Mouse (Mus musculus) CD8-positive naive resting alpha-beta T cell, adult 2 months (primary cell): ENCODE measurements around the gene Arhgap6.

Experiments
- DNase-seq, 2 experiments: peaks; one replicate each; pipeline ENCODE4 v3.0.0; 2022; ENCODE audit warnings: low read depth in 2 of 2, low spot score in 2 of 2

Gene Arhgap6

GRCm38 (mm10) chrX:168794974-168795858, at the start of gene Arhgap6:
TSS of gene Arhgap6 (plus strand) at chrX:168795099.
- DNase-seq, result no peak

DNA sequence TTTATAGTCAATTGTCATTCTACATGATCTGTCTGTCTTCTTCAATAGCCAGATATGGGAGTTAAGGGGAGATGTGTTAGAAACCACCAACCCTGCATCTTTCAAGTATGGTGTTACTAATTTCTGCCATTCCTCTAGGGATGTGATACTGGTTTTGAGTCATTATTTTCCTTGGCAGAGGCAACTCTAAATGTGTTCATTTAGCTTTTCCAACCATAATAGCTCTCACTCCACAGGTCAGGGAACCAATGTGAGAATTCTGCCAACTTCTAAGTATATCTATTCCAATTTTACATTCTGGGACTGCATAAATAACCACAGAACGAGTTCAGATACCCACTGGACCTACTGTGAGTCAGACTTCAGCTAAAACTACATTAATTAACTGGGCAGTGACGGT, 47.9 kb upstream of the Arhgap6 start:
- DNase-seq, result no peak

DNA sequence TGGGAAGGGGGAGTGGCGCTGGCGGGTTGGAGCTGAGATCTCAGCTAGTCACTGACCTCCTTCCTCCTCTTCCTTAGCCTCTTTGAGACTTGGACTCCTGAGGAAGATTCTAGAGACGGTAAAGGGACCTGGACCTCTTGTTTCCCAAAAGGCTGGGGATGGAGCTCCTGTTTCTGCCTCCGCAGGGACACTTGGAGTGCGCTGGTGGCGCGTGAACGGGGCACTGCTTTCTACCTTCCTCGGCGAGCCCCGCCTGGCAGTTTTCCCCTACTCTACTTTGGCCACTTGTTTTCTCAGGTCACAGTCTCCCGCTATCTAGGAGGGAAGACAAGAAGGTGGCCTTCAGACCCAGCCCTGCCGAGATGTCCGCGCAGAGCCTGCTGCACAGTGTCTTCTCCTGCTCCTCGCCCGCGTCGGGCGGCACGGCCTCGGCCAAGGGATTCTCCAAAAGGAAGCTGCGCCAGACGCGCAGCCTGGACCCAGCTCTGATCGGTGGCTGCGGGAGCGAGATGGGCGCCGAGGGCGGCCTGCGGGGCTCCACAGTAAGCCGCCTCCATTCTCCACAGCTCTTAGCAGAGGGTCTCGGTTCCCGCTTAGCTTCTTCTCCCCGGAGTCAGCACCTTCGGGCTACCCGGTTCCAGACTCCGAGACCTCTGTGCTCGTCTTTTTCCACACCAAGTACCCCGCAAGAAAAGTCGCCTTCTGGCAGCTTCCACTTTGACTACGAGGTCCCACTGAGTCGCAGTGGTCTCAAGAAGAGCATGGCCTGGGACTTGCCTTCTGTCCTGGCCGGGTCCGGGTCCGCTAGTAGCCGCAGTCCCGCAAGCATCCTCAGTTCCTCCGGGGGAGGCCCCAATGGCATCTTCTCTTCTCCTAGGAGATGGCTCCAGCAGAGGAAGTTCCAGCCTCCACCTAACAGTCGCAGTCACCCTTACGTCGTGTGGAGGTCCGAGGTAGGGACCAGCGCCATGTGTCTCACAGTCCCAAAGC, 1.3 kb downstream of the Arhgap6 start:
- DNase-seq, result no peak

GRCm38 (mm10) chrX:168804677-168805076, 9.8 kb downstream of the Arhgap6 start:
- DNase-seq, result no peak

DNA sequence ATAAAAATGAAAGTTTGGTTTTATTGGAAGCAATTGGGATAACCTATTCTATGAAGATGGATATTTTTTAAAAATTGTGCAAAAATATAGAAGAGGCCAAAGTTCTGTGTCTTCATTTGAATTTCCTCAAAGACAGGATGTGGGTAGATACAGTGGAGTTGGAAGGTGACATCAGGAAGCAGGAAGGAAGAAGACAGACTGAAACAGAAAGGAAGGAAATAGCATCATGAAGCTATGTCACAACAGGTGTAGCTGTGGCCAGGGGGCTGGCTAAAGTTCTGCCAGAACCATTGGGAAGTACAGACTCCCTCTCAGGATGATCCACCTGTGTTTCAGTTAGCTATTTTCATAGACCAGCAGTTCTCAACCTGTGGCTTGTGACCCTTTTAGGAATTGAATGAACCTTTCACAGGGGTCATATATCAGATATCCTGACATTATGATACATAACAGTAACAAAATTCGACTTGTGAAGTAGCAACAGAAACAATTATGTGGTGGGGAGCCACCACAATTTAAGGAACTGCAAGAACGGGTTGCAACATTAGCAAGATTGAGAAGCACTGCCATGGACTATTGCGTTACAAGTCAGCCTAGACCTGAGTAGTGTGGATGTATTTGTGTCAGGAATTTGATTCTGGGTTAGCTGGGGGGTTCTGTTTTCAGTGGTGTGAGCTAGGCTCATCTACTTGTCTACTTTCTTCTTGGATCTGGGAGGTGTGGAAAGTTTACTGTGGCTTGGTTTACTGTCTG, 15.8 kb downstream of the Arhgap6 start:
- DNase-seq, result no peak

DNA sequence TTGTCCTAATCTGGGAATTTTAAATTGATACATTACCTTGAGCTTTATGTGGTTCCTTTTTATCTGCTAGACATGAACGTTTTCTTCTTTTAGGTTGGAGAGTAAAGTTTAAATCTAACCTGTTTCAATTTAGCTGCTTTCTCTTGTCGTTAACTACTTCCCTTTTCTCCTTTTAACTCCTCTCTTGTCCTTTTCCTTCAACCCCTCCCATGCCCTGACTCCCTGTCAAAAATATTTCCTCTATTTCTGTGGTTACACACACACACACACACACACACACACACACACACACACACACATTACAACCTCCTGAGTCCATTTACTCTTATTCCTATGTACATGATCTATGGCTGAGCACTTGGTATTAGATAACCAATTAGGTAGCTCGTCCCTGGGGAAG, 24.0 kb downstream of the Arhgap6 start:
- DNase-seq, result no peak

DNA sequence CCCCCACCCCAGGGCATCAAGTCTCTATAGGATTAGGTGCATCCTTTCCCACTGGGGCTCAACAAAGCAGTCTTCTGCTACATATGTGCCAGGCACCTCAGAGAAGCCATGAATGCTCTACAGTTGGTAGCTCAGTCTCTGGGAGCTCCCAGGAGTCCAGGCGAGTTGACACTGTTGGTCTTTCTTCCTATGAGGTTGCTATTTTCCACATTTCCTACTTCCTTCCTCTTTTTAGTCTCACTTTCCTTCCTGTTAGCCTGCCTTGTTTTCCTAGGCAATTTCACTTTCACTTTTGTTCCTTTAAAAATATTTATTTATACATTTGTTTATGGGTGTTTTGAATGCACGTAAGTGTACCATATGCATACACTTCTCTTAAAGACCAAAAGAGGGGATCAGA, 29.3 kb downstream of the Arhgap6 start:
- DNase-seq, result no peak

DNA sequence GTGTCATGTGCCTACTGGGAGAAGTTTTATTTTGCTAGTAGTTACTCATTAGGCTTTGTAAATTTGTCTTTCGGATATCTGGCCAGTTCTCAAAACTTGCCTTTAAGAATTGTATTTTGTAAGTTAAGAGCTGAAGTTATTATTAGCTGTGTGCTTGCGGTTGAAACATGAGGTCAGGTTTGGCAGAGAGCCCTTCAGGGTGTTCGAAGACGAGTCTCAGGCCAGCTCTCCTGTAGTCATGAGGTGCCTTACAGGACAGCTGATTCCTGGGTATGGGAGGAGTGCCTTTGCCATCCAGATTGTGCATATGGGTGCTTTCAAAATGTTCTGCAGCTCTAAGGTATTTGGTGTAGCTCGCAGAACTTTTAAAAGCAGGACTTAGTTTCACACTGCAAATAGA, 37.4 kb downstream of the Arhgap6 start:
- DNase-seq, result no peak

DNA sequence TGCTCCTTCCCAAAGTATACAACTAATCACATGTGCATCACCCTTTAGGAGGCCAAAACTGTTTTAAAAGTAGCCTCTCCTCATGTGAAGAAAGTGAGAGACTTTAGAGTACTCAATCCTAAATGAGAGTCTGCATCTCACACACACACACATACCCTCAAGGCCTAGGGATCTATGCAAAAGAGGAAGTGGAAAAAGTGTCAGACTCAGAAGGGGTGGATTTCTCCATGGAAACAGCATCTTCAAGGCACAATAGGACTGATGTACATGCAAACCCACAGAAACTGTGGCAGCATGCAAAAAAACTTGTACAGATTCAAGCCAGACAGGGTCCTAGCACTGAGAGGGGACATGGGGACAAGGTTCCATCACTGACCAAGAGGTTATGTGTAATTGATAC, 53.2 kb downstream of the Arhgap6 start:
- DNase-seq, result no peak

DNA sequence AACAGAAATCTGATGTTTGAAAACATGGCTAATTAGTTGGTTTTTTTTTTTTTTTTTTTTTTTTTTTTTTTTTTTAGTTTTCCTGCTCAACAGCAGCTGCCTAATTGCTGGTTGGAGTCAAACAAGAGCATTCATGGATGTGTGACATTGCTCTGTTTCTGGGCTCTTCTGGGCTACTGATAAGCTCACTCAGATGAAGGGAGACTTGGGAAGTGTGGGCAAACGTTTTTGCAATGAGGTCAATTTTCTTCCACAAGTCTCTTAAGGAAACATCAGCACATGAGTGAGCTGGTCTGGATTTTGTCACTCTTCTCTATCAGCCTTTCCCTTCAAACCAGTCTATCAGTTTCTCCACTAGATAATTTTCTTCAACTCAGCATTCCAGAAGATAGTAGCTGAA, 79.8 kb downstream of the Arhgap6 start:
- DNase-seq, result no peak

- no peak for DNase-seq
Measured at GRCm38 (mm10) chrX:168903557-168903956, 108.7 kb downstream of the Arhgap6 start.

GRCm38 (mm10) chrX:168904086-168904485, 109.2 kb downstream of the Arhgap6 start:
- no peak for DNase-seq

DNA sequence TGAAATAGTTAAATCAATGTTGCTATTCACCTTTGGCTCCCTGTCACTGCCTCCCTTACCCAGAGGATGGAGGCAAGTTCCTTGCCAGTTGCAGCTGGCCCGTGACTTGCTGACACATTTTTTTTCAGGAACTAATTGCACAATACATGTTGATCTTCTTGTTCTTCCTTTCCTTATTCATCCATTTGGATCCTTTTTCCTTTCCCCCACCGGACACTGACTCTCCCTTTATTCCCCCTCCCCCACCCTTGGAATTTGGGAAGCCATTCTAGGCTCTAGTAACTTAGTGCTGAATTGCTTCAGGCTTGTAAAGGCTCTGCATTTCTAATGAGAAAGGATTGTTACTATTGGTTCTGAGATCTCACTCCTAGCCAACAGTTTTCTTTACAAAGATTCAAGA, 112.7 kb downstream of the Arhgap6 start:
- no peak for DNase-seq

- no peak for DNase-seq
Measured at GRCm38 (mm10) chrX:168913519-168913918, 118.6 kb downstream of the Arhgap6 start.

DNA sequence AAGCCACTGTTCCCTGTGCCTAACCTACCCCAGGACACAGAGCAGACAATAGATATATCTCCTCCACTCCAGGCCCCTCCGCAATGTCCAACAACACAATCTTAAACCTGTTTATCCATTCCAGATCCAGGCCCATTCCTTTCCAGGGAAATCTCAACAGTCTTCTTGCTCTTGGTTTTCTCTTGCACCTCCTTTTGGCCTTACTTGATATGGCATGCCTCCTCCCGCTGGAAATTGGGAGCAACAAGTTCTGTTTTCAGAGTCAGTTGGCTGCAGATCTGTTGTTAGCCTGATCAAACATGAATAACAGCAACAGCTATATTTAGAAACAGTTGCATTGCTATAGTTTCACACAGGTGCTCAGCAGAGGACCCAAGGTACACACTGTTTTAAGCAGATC, 126.0 kb downstream of the Arhgap6 start:
- no peak for DNase-seq

DNA sequence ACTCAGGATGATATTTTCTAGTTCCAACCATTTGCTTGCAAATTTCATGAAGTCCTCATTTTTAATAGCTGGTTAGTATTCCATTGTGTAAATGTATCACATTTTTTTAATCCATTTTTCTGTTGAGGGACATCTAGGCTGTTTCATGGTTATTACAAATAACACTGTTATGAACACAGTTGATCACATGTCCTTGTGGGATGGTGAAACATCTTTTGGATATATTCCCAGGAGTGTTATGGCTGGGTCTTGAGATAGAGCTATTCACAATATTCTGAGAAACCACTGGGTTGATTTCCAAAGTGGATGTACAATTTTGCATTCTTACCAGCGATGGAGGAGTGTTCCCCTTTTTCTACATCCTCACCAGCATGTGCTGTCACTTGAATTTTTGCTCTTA, 137.5 kb downstream of the Arhgap6 start:
- DNase-seq, result no peak

- no peak for DNase-seq
Measured at GRCm38 (mm10) chrX:168935447-168935846, 140.5 kb downstream of the Arhgap6 start.

- no peak for DNase-seq
Measured at GRCm38 (mm10) chrX:168937941-168938340, 143.0 kb downstream of the Arhgap6 start.

DNA sequence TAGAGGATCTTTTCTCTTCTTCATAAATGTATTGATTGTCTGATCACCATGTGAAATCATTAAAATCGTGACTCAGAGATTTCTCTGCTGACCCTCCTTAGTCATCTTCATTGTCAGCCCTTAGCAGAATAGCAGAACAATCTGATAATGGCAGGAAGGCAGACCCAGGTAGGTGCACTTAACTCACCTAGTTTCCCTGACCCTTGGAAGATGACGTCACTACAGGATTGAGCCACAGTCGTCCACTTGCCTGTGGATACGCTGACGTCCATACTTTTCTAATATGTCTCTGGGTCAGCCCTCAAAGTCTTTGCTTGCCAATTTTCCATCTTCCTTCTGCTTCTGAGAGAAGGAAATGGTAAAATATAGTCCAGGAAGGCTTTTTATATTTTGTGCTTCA, 146.8 kb downstream of the Arhgap6 start:
- no peak for DNase-seq

GRCm38 (mm10) chrX:168943217-168943616, 148.3 kb downstream of the Arhgap6 start:
- no peak for DNase-seq

- DNase-seq, result no peak
Measured at GRCm38 (mm10) chrX:168975444-168975843, 180.5 kb downstream of the Arhgap6 start.
